Mouse (Mus musculus): ENCODE results near the gene Stx4a. TPM values are rescaled to one million over a fixed set of nuclear protein-coding genes. Genes with fewer than 3 reads are reported as not detected.
"Not testable (repeated sequence)": the region's sequence is repeated elsewhere in the genome, so short reads cannot be mapped to it uniquely, and the experiment has no call there.

Stx4a gene
- polyA plus RNA-seq, 1 experiment: 90.0 TPM

GRCm38 (mm10) chr7:127823236-127824171, 590 bp upstream of the Stx4a start:
- no peaks in the 10 kb centered on the region for H3K4me1 ChIP-seq (ENCODE audit: control insufficient read depth, insufficient read depth, low read length)
- peak overlapping the region; percentile 38; the same call in 1 of the 2 replicates for H3K4me3 ChIP-seq (ENCODE audit: insufficient read depth, low read length)
- no peak overlapping the region for H3K27ac ChIP-seq (ENCODE audit: insufficient read depth, low read length)
- TF ChIP-seq CTCF (IDR thresholded peaks at IDR 0.05; ENCODE audit: borderline replicate concordance, insufficient read depth, low read length): no peak
- no peak for TF ChIP-seq POLR2A (IDR thresholded peaks at IDR 0.05; ENCODE audit: low read depth, low read length)

- H3K4me1 ChIP-seq (ENCODE audit: control insufficient read depth, insufficient read depth, low read length): no peaks in the 10 kb centered on the region
- no peak overlapping the region for H3K27ac ChIP-seq (ENCODE audit: insufficient read depth, low read length)
- TF ChIP-seq POLR2A (IDR thresholded peaks at IDR 0.05; ENCODE audit: low read depth, low read length) (no peak), CTCF (IDR thresholded peaks at IDR 0.05; ENCODE audit: borderline replicate concordance, insufficient read depth, low read length) (no peak)
- H3K4me3 ChIP-seq (ENCODE audit: insufficient read depth, low read length): no peak overlapping the region
These were observed 11.5 kb downstream of the Stx4a start for GRCm38 (mm10) chr7:127835550-127835949.

GRCm38 (mm10) chr7:127837473-127837872, 13.4 kb downstream of the Stx4a start:
- Histone ChIP-seq H3K4me3 (ENCODE audit: insufficient read depth, low read length) (no peak overlapping the region), H3K27ac (ENCODE audit: insufficient read depth, low read length) (no peak overlapping the region), H3K4me1 (ENCODE audit: control insufficient read depth, insufficient read depth, low read length) (no peaks in the 10 kb centered on the region)
- TF ChIP-seq CTCF (IDR thresholded peaks at IDR 0.05; ENCODE audit: borderline replicate concordance, insufficient read depth, low read length): no peak
- no peak for TF ChIP-seq POLR2A (IDR thresholded peaks at IDR 0.05; ENCODE audit: low read depth, low read length)

- H3K4me1 ChIP-seq (ENCODE audit: control insufficient read depth, insufficient read depth, low read length); H3K27ac ChIP-seq (ENCODE audit: insufficient read depth, low read length); H3K4me3 ChIP-seq (ENCODE audit: insufficient read depth, low read length): not testable (repeated sequence)
These were observed 13.8 kb downstream of the Stx4a start for GRCm38 (mm10) chr7:127837878-127838277.

GRCm38 (mm10) chr7:127840031-127840430, 15.9 kb downstream of the Stx4a start:
- H3K27ac ChIP-seq (ENCODE audit: insufficient read depth, low read length); H3K4me1 ChIP-seq (ENCODE audit: control insufficient read depth, insufficient read depth, low read length); H3K4me3 ChIP-seq (ENCODE audit: insufficient read depth, low read length): not testable (repeated sequence)

- H3K4me3 ChIP-seq (ENCODE audit: insufficient read depth, low read length): peak overlapping the region; percentile 22
- H3K4me1 ChIP-seq (ENCODE audit: control insufficient read depth, insufficient read depth, low read length): no peaks in the 10 kb centered on the region
These were observed 16.8 kb downstream of the Stx4a start for GRCm38 (mm10) chr7:127840886-127841285.

GRCm38 (mm10) chr7:127841340-127842000, 17.4 kb downstream of the Stx4a start:
- TF ChIP-seq POLR2A (IDR thresholded peaks at IDR 0.05; ENCODE audit: low read depth, low read length): peak; percentile 84
- TF ChIP-seq CTCF (IDR thresholded peaks at IDR 0.05; ENCODE audit: borderline replicate concordance, insufficient read depth, low read length): no peak
- H3K4me3 ChIP-seq (ENCODE audit: insufficient read depth, low read length): peak overlapping the region; percentile 94
- H3K4me1 ChIP-seq (ENCODE audit: control insufficient read depth, insufficient read depth, low read length): no peaks in the 10 kb centered on the region
- H3K27ac ChIP-seq (ENCODE audit: insufficient read depth, low read length): peak overlapping the region; percentile 93

More at GRCm38 (mm10) chr7:127840886-127841285, 16.8 kb downstream of the Stx4a start:
- no peak for TF ChIP-seq CTCF (IDR thresholded peaks at IDR 0.05; ENCODE audit: borderline replicate concordance, insufficient read depth, low read length)
- TF ChIP-seq POLR2A (IDR thresholded peaks at IDR 0.05; ENCODE audit: low read depth, low read length): peak; percentile 12; the same call in 1 of the 2 replicates
- peak overlapping the region; percentile 93 for H3K27ac ChIP-seq (ENCODE audit: insufficient read depth, low read length)

- peak; percentile 94 for TF ChIP-seq POLR2A (IDR thresholded peaks at IDR 0.05; ENCODE audit: low read depth, low read length)
- TF ChIP-seq CTCF (IDR thresholded peaks at IDR 0.05; ENCODE audit: borderline replicate concordance, insufficient read depth, low read length): no peak
- Histone ChIP-seq H3K4me1 (ENCODE audit: control insufficient read depth, insufficient read depth, low read length) (no peaks in the 10 kb centered on the region), H3K27ac (ENCODE audit: insufficient read depth, low read length) (peak overlapping the region; percentile 89), H3K4me3 (ENCODE audit: insufficient read depth, low read length) (peak overlapping the region; percentile 94)
These were observed 18.1 kb downstream of the Stx4a start for GRCm38 (mm10) chr7:127842001-127842718.

GRCm38 (mm10) chr7:127849973-127850875, 26.1 kb downstream of the Stx4a start:
- Histone ChIP-seq H3K4me1 (ENCODE audit: control insufficient read depth, insufficient read depth, low read length) (peaks cover 6% of the 10 kb centered on the region), H3K4me3 (ENCODE audit: insufficient read depth, low read length) (no peak overlapping the region), H3K27ac (ENCODE audit: insufficient read depth, low read length) (peak overlapping the region; percentile 43; the same call in 1 of the 2 replicates)
- 0 out of 2 replicates have a peak, but pooled peaks have one; percentile 16 for TF ChIP-seq POLR2A (IDR thresholded peaks at IDR 0.05; ENCODE audit: low read depth, low read length)
- no peak for TF ChIP-seq CTCF (IDR thresholded peaks at IDR 0.05; ENCODE audit: borderline replicate concordance, insufficient read depth, low read length)

All from embryonic fibroblast, embryonic 13.5 days (primary cell).